Mouse (Mus musculus) fibroblast of lung, adult 2 months (primary cell): ENCODE measurements around the gene Amotl2.
A peak's percentile ranks its signal among the peaks of the same experiment; 100 is the strongest.

Experiments used
- DNase-seq: peaks from one replicate; pipeline ENCODE4 v3.0.0-alpha.2; 2011; ENCODE audit warnings: low read depth

Amotl2 gene

GRCm38 (mm10) chr9:102716481-102717163 is at the start of gene Amotl2:
Amotl2 (plus strand) TSS chr9:102716672.
- DNase-seq: no peak

GRCm38 (mm10) chr9:102668115-102668514 is 48.4 kb upstream of the Amotl2 start:
- DNase-seq: no peak

GRCm38 (mm10) chr9:102668906-102669305 is 47.6 kb upstream of the Amotl2 start:
- no peak for DNase-seq

- peak; percentile 79 for DNase-seq
Measured at GRCm38 (mm10) chr9:102673381-102673780, 43.1 kb upstream of the Amotl2 start.

GRCm38 (mm10) chr9:102675922-102676321 is 40.5 kb upstream of the Amotl2 start:
- DNase-seq: no peak

GRCm38 (mm10) chr9:102681470-102681869 is 35.0 kb upstream of the Amotl2 start:
- no peak for DNase-seq

- DNase-seq: no peak
Measured at GRCm38 (mm10) chr9:102687943-102688342, 28.5 kb upstream of the Amotl2 start.

GRCm38 (mm10) chr9:102689406-102689939 is 27.0 kb upstream of the Amotl2 start:
- DNase-seq: no peak

GRCm38 (mm10) chr9:102689940-102690642 is 26.4 kb upstream of the Amotl2 start:
- DNase-seq: no peak

- no peak for DNase-seq
Measured at GRCm38 (mm10) chr9:102690891-102691290, 25.6 kb upstream of the Amotl2 start.

- DNase-seq: no peak
Measured at GRCm38 (mm10) chr9:102692564-102693475, 23.7 kb upstream of the Amotl2 start.

- DNase-seq: no peak
Measured at GRCm38 (mm10) chr9:102701042-102701441, 15.4 kb upstream of the Amotl2 start.

- DNase-seq: no peak
Measured at GRCm38 (mm10) chr9:102709504-102710135, 6.9 kb upstream of the Amotl2 start.

GRCm38 (mm10) chr9:102710520-102710919 is 6.0 kb upstream of the Amotl2 start:
- no peak for DNase-seq

GRCm38 (mm10) chr9:102713797-102714196 is 2.7 kb upstream of the Amotl2 start:
- DNase-seq: no peak

- no peak for DNase-seq
Measured at GRCm38 (mm10) chr9:102714893-102715505, 1.5 kb upstream of the Amotl2 start.

- no peak for DNase-seq
Measured at GRCm38 (mm10) chr9:102715506-102715900, 969 bp upstream of the Amotl2 start.

- peak; percentile 88 for DNase-seq
Measured at GRCm38 (mm10) chr9:102717164-102717885, 853 bp downstream of the Amotl2 start.

GRCm38 (mm10) chr9:102717886-102718643 is 1.6 kb downstream of the Amotl2 start:
- no peak for DNase-seq

GRCm38 (mm10) chr9:102718676-102719075 is 2.2 kb downstream of the Amotl2 start:
- DNase-seq: no peak
